Mouse (Mus musculus) intestine, embryonic 16.5 days (tissue): ENCODE results near the gene 4930519G04Rik. TPM values are rescaled to one million over a fixed set of nuclear protein-coding genes. Genes with fewer than 3 reads are reported as not detected.
A peak's percentile ranks its signal among the peaks of the same experiment; 100 is the strongest.
"Not testable (repeated sequence)": the region's sequence is repeated elsewhere in the genome, so short reads cannot be mapped to it uniquely, and the experiment has no call there.

Experiments used
- ATAC-seq: fragments of 200-750 bp; cut with Nextera tagmentation; 2 replicates; pipeline ENCODE4 v1.8.0; 2017; ENCODE audit warnings: moderate TSS enrichment, moderate library complexity
- H3K27ac ChIP-seq: fragments of 300-500 bp; sonication (generic); 2 replicates; pipeline ENCODE4 v1.5.1; 2014; ENCODE audit warnings: mild to moderate bottlenecking, low read length
- H3K27me3 ChIP-seq: fragments of 300-500 bp; sonication (generic); replicated peaks from 2 replicates; pipeline ENCODE4 v1.6.1; 2014; ENCODE audit warnings: low read length, control low read depth, mixed read lengths; ENCODE audit not compliant: control insufficient read depth, insufficient read depth
- H3K36me3 ChIP-seq: fragments of 300-500 bp; sonication (generic); 2 replicates; pipeline ENCODE4 v1.6.1; 2014; ENCODE audit warnings: low read length, control low read depth; ENCODE audit not compliant: control insufficient read depth, insufficient read depth
- H3K4me1 ChIP-seq: fragments of 300-500 bp; sonication (generic); 2 replicates; pipeline ENCODE4 v1.6.1; 2014; ENCODE audit warnings: low read length, control low read depth, mixed read lengths; ENCODE audit not compliant: control insufficient read depth, insufficient read depth
- H3K4me2 ChIP-seq: fragments of 300-500 bp; sonication (generic); 2 replicates; pipeline ENCODE4 v1.6.1; 2014; ENCODE audit warnings: low read depth, low read length, control low read depth
- H3K4me3 ChIP-seq: fragments of 300-500 bp; sonication (generic); 2 replicates; pipeline ENCODE4 v1.5.1; 2014; ENCODE audit warnings: mild to moderate bottlenecking, low read length
- H3K9ac ChIP-seq: fragments of 300-500 bp; sonication (generic); 2 replicates; pipeline ENCODE4 v1.6.1; 2014; ENCODE audit warnings: low read depth, low read length
- H3K9me3 ChIP-seq: fragments of 300-500 bp; sonication (generic); 2 replicates; pipeline ENCODE4 v1.6.1; 2016; ENCODE audit warnings: low read length, control low read depth; ENCODE audit not compliant: control insufficient read depth
- WGBS: fragments of 180-500 bp; shearing (Covaris S2); extraction: QIAGEN DNeasy Blood & Tissue Kit; methylation state at CpG from one replicate; pipeline ENCODE4 v1.1.7; 2014; 5-methylcytosine and 5-hydroxymethylcytosine counted together
- polyA plus RNA-seq: library from polyadenylated mRNA; unstranded; fragments of >200 nt; fragmentation: Nextera tagmentation; extraction: Ambion mirVana; gene quantifications from 2 replicates; pipeline ENCODE4 v1.2.1, GENCODE M21; 2015

Gene 4930519G04Rik
- polyA plus RNA-seq, 1 experiment from 2014 or later, result not detected

GRCm38 (mm10) chr5:114827427-114827826 lies 26.0 kb upstream of the 4930519G04Rik start:
- Histone ChIP-seq H3K27me3 (no peaks in the 10 kb centered on the region), H3K27ac (no peak overlapping the region), H3K36me3 (no peaks in the 10 kb centered on the region), H3K9ac (no peak overlapping the region), H3K9me3 (no peaks in the 10 kb centered on the region), H3K4me2 (no peak overlapping the region), H3K4me3 (no peak overlapping the region), H3K4me1 (no peaks in the 10 kb centered on the region; the same call in 1 of the 2 replicates)
- no peak for ATAC-seq
- WGBS, result 85% methylated on average over 12 of the region's 12 CpGs

DNA sequence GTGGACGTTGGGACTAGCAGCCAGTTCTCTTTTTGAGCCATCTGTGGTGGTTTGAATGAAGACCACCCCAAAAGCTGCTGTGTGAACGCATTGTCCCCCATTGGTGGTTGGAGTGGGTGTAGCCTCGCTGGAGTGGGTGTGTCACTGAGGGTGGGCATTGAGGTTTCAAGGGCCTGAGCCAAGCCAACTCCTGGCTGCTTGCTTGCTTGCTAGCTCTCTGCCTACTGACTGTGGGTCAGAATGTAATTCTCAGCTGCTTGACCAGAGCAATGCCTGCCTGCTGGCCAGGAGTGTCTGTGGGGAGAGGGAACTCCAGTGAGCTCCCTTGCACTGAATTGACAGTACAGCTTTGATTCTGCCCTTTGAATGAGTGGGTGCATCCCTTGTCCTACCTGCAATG lies 23.7 kb upstream of the 4930519G04Rik start:
- no peak overlapping the region for H3K4me2 ChIP-seq
- no peaks in the 10 kb centered on the region for H3K36me3 ChIP-seq
- no peaks in the 10 kb centered on the region; the same call in 1 of the 2 replicates for H3K4me1 ChIP-seq
- H3K4me3 ChIP-seq, result no peak overlapping the region
- no peak overlapping the region for H3K27ac ChIP-seq
- WGBS, result 74% methylated on average over 3 of the region's 3 CpGs
- no peak for ATAC-seq
- no peaks in the 10 kb centered on the region for H3K27me3 ChIP-seq
- H3K9ac ChIP-seq, result no peak overlapping the region
- no peaks in the 10 kb centered on the region for H3K9me3 ChIP-seq

DNA sequence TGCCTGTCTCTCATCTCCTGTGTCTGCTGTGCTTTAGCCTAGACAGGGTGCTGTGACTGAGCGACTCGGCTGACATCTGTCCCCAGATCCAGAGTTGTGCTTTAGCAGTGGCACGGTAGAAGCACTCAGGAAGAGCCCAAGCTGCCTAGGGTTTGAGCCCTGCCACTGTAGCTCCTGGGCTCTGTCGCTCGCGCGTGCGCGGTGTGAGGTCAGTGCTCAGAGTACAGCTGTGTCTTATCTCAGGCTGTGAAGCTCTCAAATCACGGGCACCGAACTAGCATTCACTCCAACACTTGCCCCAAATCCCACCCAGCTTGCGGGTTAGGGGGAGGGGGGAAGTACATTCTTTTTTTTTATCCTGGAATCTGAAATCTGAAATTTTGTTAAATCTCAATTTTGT lies 16.6 kb upstream of the 4930519G04Rik start:
- no peaks in the 10 kb centered on the region for H3K4me1 ChIP-seq
- no peak overlapping the region for H3K27ac ChIP-seq
- WGBS, result 53% methylated on average over 12 of the region's 12 CpGs
- H3K9me3 ChIP-seq, result no peaks in the 10 kb centered on the region
- H3K36me3 ChIP-seq, result no peaks in the 10 kb centered on the region
- no peaks in the 10 kb centered on the region for H3K27me3 ChIP-seq
- H3K4me3 ChIP-seq, result no peak overlapping the region
- no peak overlapping the region for H3K4me2 ChIP-seq
- no peak for ATAC-seq
- H3K9ac ChIP-seq, result no peak overlapping the region

- not testable (repeated sequence) for H3K9ac ChIP-seq, H3K9me3 ChIP-seq, H3K4me2 ChIP-seq, H3K27ac ChIP-seq, H3K27me3 ChIP-seq, H3K4me3 ChIP-seq, ATAC-seq, H3K4me1 ChIP-seq, H3K36me3 ChIP-seq
- WGBS, result 50% methylated on average over 5 of the region's 5 CpGs
These were observed 13.0 kb upstream of the 4930519G04Rik start for GRCm38 (mm10) chr5:114840481-114840880.

- not testable (repeated sequence) for H3K9ac ChIP-seq, H3K27me3 ChIP-seq, H3K4me3 ChIP-seq, H3K36me3 ChIP-seq, H3K4me2 ChIP-seq, ATAC-seq, H3K4me1 ChIP-seq, H3K27ac ChIP-seq, H3K9me3 ChIP-seq
- 31% methylated on average over 3 of the region's 3 CpGs for WGBS
These were observed 11.3 kb upstream of the 4930519G04Rik start for GRCm38 (mm10) chr5:114842155-114842554.

- Histone ChIP-seq H3K27ac (no peak overlapping the region), H3K9me3 (no peaks in the 10 kb centered on the region), H3K4me1 (no peaks in the 10 kb centered on the region), H3K9ac (no peak overlapping the region), H3K4me3 (no peak overlapping the region), H3K27me3 (no peaks in the 10 kb centered on the region), H3K36me3 (no peaks in the 10 kb centered on the region), H3K4me2 (no peak overlapping the region)
- no peak for ATAC-seq
- WGBS, result 67% methylated on average over 5 of the region's 5 CpGs
These were observed 10.8 kb upstream of the 4930519G04Rik start for GRCm38 (mm10) chr5:114842674-114843073.

GRCm38 (mm10) chr5:114844371-114844770 lies 9.1 kb upstream of the 4930519G04Rik start:
- not testable (repeated sequence) for H3K36me3 ChIP-seq, H3K4me3 ChIP-seq, H3K4me2 ChIP-seq, H3K27ac ChIP-seq, H3K9me3 ChIP-seq, ATAC-seq, H3K27me3 ChIP-seq, H3K9ac ChIP-seq, H3K4me1 ChIP-seq
- 93% methylated on average over 2 of the region's 2 CpGs for WGBS

DNA sequence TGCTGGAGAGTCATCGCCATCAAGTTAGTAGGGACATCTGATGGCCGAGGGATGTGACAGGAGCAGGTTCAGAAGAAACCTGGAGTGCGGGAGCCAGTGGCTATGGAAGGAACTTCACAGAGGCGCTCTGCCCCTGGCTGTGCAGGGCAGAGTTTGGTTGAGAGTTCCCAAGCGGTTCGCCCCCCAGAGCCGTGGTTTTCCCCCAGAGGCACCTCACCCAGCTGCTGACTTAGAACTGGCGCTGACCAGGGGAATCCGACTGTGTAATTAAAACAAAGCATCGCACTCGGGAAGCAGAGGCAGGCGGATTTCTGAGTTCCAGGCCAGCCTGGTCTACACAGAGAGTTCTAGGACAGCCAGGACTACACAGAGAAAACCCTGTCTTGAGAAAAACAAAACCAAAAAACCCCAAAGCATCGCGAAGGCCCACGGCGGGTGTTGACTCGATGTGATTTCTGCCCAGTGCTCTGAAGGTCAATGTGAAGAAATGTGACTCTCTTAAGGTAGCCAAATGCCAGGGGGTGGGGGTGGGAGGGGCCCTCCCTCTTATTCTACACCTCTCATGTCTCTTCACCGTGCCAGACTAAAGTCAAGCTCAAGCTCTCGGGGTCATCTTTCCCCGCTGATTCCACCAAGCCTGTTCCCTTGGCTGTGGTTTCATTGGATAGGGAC lies 1.8 kb upstream of the 4930519G04Rik start:
- Histone ChIP-seq H3K27ac (no peak overlapping the region), H3K9ac (no peak overlapping the region), H3K36me3 (no peaks in the 10 kb centered on the region), H3K27me3 (no peaks in the 10 kb centered on the region), H3K4me1 (peaks cover 4% of the 10 kb centered on the region; the same call in 1 of the 2 replicates), H3K4me2 (no peak overlapping the region), H3K9me3 (no peaks in the 10 kb centered on the region), H3K4me3 (no peak overlapping the region)
- no peak for ATAC-seq
- WGBS, result 87% methylated on average over 20 of the region's 20 CpGs

DNA sequence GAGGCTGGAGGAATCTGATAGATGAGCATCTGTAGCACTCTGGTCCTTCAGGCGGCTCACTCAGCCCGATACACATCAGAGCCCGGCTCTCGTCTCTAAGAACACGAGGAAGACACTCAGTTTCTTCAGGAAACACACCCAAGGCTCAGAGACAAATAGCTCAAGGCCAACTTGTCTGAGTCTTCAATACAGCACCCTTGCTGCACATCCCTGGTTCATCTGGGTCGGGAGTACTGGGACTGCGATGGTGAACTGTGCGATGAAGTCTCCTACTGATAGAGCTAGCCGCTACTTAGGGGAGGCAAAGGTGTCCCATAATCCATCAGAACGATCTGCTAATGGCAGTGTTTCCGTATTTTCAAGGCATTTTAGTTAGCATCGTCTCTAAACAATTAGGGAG lies 5.1 kb downstream of the 4930519G04Rik start, which contains the start of gene Gm9936:
Gene Gm9936, minus strand, starts transcription at position 101 of the 400 bp plus-strand sequence.
- Histone ChIP-seq H3K9me3 (no peaks in the 10 kb centered on the region), H3K4me2 (peak within 1 kb of the TSS; percentile 32), H3K4me1 (peaks cover 4% of the 10 kb centered on the region; the same call in 1 of the 2 replicates), H3K27ac (no peak within 1 kb of the TSS), H3K9ac (0 out of 2 replicates have a peak within 1 kb of the TSS, but pooled peaks have one; percentile 25), H3K36me3 (no peaks in the 10 kb centered on the region), H3K4me3 (peak within 1 kb of the TSS; percentile 23; the same call in 1 of the 2 replicates), H3K27me3 (peaks cover 4% of the 10 kb centered on the region; the same call in 1 of the 2 replicates)
- WGBS, result 80% methylated on average over 12 of the region's 12 CpGs
- ATAC-seq, result no peak
